Mouse (Mus musculus) adrenal gland, postnatal 10 days (tissue): ENCODE data around the gene Efcab11. TPM values are rescaled to one million over a fixed set of nuclear protein-coding genes. Genes with fewer than 3 reads are reported as not detected.

ENCODE experiments used
- DNase-seq: peaks from one replicate; pipeline ENCODE4 v3.0.0; 2021; ENCODE audit warnings: mixed read lengths
- total RNA-seq, 2 experiments: library from RNA; stranded (reverse); gene quantifications; 2 replicates each; pipeline ENCODE4 v1.2.3; 2021

Gene Efcab11
- total RNA-seq, 2 experiments from 2014 or later: 1.4 to 2.1 TPM

GRCm38 (mm10) chr12:99752986-99753385, 131.3 kb downstream of the Efcab11 start:
- no peak for DNase-seq

- no peak for DNase-seq
These were observed 134.8 kb downstream of the Efcab11 start for GRCm38 (mm10) chr12:99749391-99749790.

GRCm38 (mm10) chr12:99741631-99742030, 142.6 kb downstream of the Efcab11 start:
- DNase-seq: no peak

- no peak for DNase-seq
These were observed 145.0 kb downstream of the Efcab11 start for GRCm38 (mm10) chr12:99739211-99739610.

GRCm38 (mm10) chr12:99738256-99738655, 146.0 kb downstream of the Efcab11 start:
- no peak for DNase-seq

GRCm38 (mm10) chr12:99736971-99737370, 147.3 kb downstream of the Efcab11 start:
- no peak for DNase-seq

GRCm38 (mm10) chr12:99735172-99735571, 149.1 kb downstream of the Efcab11 start:
- no peak for DNase-seq

GRCm38 (mm10) chr12:99724206-99724605, 160.0 kb downstream of the Efcab11 start:
- no peak for DNase-seq

GRCm38 (mm10) chr12:99723791-99724190, 160.4 kb downstream of the Efcab11 start:
- DNase-seq: no peak

GRCm38 (mm10) chr12:99721318-99721717, 162.9 kb downstream of the Efcab11 start:
- DNase-seq: peak; percentile 11

- no peak for DNase-seq
These were observed 164.5 kb downstream of the Efcab11 start for GRCm38 (mm10) chr12:99719777-99720176.

GRCm38 (mm10) chr12:99718161-99718560, 166.1 kb downstream of the Efcab11 start:
- DNase-seq: no peak

- DNase-seq: peak; percentile 78
These were observed 168.1 kb downstream of the Efcab11 start for GRCm38 (mm10) chr12:99716038-99716610.

- DNase-seq: peak; percentile 20
These were observed 168.9 kb downstream of the Efcab11 start for GRCm38 (mm10) chr12:99715129-99716037.

GRCm38 (mm10) chr12:99712214-99712613, 172.0 kb downstream of the Efcab11 start:
- no peak for DNase-seq

GRCm38 (mm10) chr12:99702248-99702647, 182.0 kb downstream of the Efcab11 start:
- DNase-seq: no peak

GRCm38 (mm10) chr12:99700380-99700779, 183.9 kb downstream of the Efcab11 start:
- no peak for DNase-seq

- no peak for DNase-seq
These were observed 184.7 kb downstream of the Efcab11 start for GRCm38 (mm10) chr12:99699379-99700023.

GRCm38 (mm10) chr12:99694066-99694465, 190.2 kb downstream of the Efcab11 start:
- no peak for DNase-seq

- no peak for DNase-seq
These were observed 197.7 kb downstream of the Efcab11 start for GRCm38 (mm10) chr12:99686418-99686992.

GRCm38 (mm10) chr12:99685451-99686100, 198.7 kb downstream of the Efcab11 start:
- no peak for DNase-seq

- no peak for DNase-seq
These were observed 202.6 kb downstream of the Efcab11 start for GRCm38 (mm10) chr12:99681681-99682080.
